Mouse (Mus musculus) liver, embryonic 14.5 days (tissue): ENCODE measurements around the gene Dglucy.
A peak's percentile ranks its signal among the peaks of the same experiment; 100 is the strongest.

ENCODE experiments used
- CTCF ChIP-seq: IDR thresholded peaks from 2 replicates; pipeline ENCODE4 v1.5.1; 2016; ENCODE audit warnings: antibody characterized with exemption, low read depth, control low read depth
- EP300 ChIP-seq: IDR thresholded peaks from 2 replicates; pipeline ENCODE4 v1.6.1; 2016; ENCODE audit warnings: antibody characterized with exemption, low read depth

- TF ChIP-seq CTCF (peak; percentile 54), EP300 (no peak)
Measured at GRCm38 (mm10) chr12:100772230-100772984, 6.5 kb upstream of the Dglucy start.
